Mouse (Mus musculus): ENCODE measurements around the gene Spag7.

- TF ChIP-seq CTCF (IDR thresholded peaks at IDR 0.05; ENCODE audit: control insufficient read depth, insufficient read depth, insufficient replicate concordance, low read depth, low read length) (no peak), POLR2A (IDR thresholded peaks at IDR 0.05; ENCODE audit: control insufficient read depth, low read depth, low read length) (peak; percentile 69)
These were observed 22.2 kb downstream of the Spag7 start, which contains the start of the genes Rnf167 and Slc25a11 for GRCm38 (mm10) chr11:70646691-70647650.
